Mouse (Mus musculus) neural tube, embryonic 15.5 days (tissue): Measurements from ENCODE around the gene Cenpb. TPM values are rescaled to one million over a fixed set of nuclear protein-coding genes. Genes with fewer than 3 reads are reported as not detected.
A peak's percentile ranks its signal among the peaks of the same experiment; 100 is the strongest.

Experiments used
- ATAC-seq: fragments of 200-750 bp; cut with Nextera tagmentation; 2 replicates; pipeline ENCODE4 v1.8.0; 2017; ENCODE audit warnings: mild to moderate bottlenecking, moderate TSS enrichment, moderate library complexity; ENCODE audit not compliant: low FRiP score
- H3K27ac ChIP-seq: fragments of 300-500 bp; sonication (generic); replicated peaks from 2 replicates; pipeline ENCODE4 v1.5.1; 2015; ENCODE audit warnings: mild to moderate bottlenecking, inconsistent platforms
- H3K27me3 ChIP-seq: fragments of 300-500 bp; sonication (generic); replicated peaks from 2 replicates; pipeline ENCODE4 v1.6.1; 2015; ENCODE audit warnings: inconsistent platforms
- H3K36me3 ChIP-seq: fragments of 300-500 bp; sonication (generic); 2 replicates; pipeline ENCODE4 v1.6.1; 2015; ENCODE audit warnings: inconsistent platforms
- H3K4me1 ChIP-seq: fragments of 300-500 bp; sonication (generic); 2 replicates; pipeline ENCODE4 v1.6.1; 2015; ENCODE audit warnings: inconsistent platforms
- H3K4me2 ChIP-seq: fragments of 300-500 bp; sonication (generic); 2 replicates; pipeline ENCODE4 v1.6.1; 2015; ENCODE audit warnings: inconsistent platforms, mild to moderate bottlenecking, moderate library complexity
- H3K4me3 ChIP-seq: fragments of 300-500 bp; sonication (generic); replicated peaks from 2 replicates; pipeline ENCODE4 v1.5.1; 2015; ENCODE audit warnings: mild to moderate bottlenecking, inconsistent platforms
- H3K9ac ChIP-seq: fragments of 300-500 bp; sonication (generic); replicated peaks from 2 replicates; pipeline ENCODE4 v1.6.1; 2015; ENCODE audit warnings: mild to moderate bottlenecking, inconsistent platforms
- H3K9me3 ChIP-seq: fragments of 300-500 bp; sonication (generic); replicated peaks from 2 replicates; pipeline ENCODE4 v1.6.1; 2016; ENCODE audit warnings: inconsistent platforms
- WGBS: fragments of 180-500 bp; shearing (Covaris S2); methylation state at CpG from one replicate; pipeline ENCODE4 v1.1.7; 2015; ENCODE audit warnings: mixed read lengths; 5-methylcytosine and 5-hydroxymethylcytosine counted together
- polyA plus RNA-seq: library from polyadenylated mRNA; unstranded; fragments of >200 nt; fragmentation: Nextera tagmentation; extraction: Ambion mirVana; gene quantifications from 2 replicates; pipeline ENCODE4 v1.2.1, GENCODE M21; 2015

The Cenpb gene
- polyA plus RNA-seq, 1 experiment from 2014 or later = 12.6 TPM

- H3K27me3 ChIP-seq = no peaks in the 10 kb centered on the region
- peak overlapping the region; percentile 64 for H3K4me3 ChIP-seq
- 2% methylated on average over 50 of the region's 50 CpGs for WGBS
- peak overlapping the region; percentile 97 for H3K27ac ChIP-seq
- peak; percentile 98 for ATAC-seq
- peaks cover 12% of the 10 kb centered on the region; the same call in 1 of the 2 replicates for H3K36me3 ChIP-seq
- peaks cover 19% of the 10 kb centered on the region for H3K4me1 ChIP-seq
- H3K4me2 ChIP-seq = peak overlapping the region; percentile 64
- peak overlapping the region; percentile 62 for H3K9ac ChIP-seq
- H3K9me3 ChIP-seq = no peaks in the 10 kb centered on the region
These were observed 30.3 kb upstream of the Cenpb start for GRCm38 (mm10) chr2:131209969-131210792.

GRCm38 (mm10) chr2:131209125-131209795, 29.4 kb upstream of the Cenpb start:
- peak overlapping the region; percentile 64 for H3K4me3 ChIP-seq
- H3K9ac ChIP-seq = peak overlapping the region; percentile 62; the same call in 1 of the 2 replicates
- peaks cover 12% of the 10 kb centered on the region; the same call in 1 of the 2 replicates for H3K36me3 ChIP-seq
- peaks cover 19% of the 10 kb centered on the region for H3K4me1 ChIP-seq
- no peaks in the 10 kb centered on the region for H3K27me3 ChIP-seq
- H3K27ac ChIP-seq = peak overlapping the region; percentile 97
- WGBS = 75% methylated on average over 4 of the region's 4 CpGs
- H3K9me3 ChIP-seq = no peaks in the 10 kb centered on the region
- peak overlapping the region; percentile 64 for H3K4me2 ChIP-seq
- ATAC-seq = peak; percentile 5; the same call in 1 of the 2 replicates

GRCm38 (mm10) chr2:131208356-131208755, 28.5 kb upstream of the Cenpb start:
- Histone ChIP-seq H3K9ac (no peak overlapping the region), H3K27ac (no peak overlapping the region), H3K4me3 (no peak overlapping the region), H3K9me3 (no peaks in the 10 kb centered on the region), H3K27me3 (no peaks in the 10 kb centered on the region), H3K36me3 (peaks cover 10% of the 10 kb centered on the region; the same call in 1 of the 2 replicates), H3K4me2 (no peak overlapping the region), H3K4me1 (peaks cover 19% of the 10 kb centered on the region)
- 94% methylated on average over 2 of the region's 2 CpGs for WGBS
- ATAC-seq = no peak

- Histone ChIP-seq H3K27ac (no peak within 1 kb of the TSS), H3K4me2 (no peak within 1 kb of the TSS), H3K4me3 (no peak within 1 kb of the TSS), H3K4me1 (peaks cover 16% of the 10 kb centered on the region), H3K36me3 (no peaks in the 10 kb centered on the region), H3K27me3 (no peaks in the 10 kb centered on the region), H3K9me3 (no peaks in the 10 kb centered on the region), H3K9ac (no peak within 1 kb of the TSS)
- ATAC-seq = no peak
- WGBS = 82% methylated on average over 4 of the region's 4 CpGs
These were observed 26.9 kb upstream of the Cenpb start, which contains the start of gene Ap5s1 for GRCm38 (mm10) chr2:131206778-131207177. Gene Ap5s1 (plus strand): TSS chr2:131207078.

- H3K4me3 ChIP-seq = no peak overlapping the region
- peaks cover 8% of the 10 kb centered on the region for H3K4me1 ChIP-seq
- 93% methylated on average over 8 of the region's 8 CpGs for WGBS
- no peak for ATAC-seq
- no peak overlapping the region for H3K4me2 ChIP-seq
- no peaks in the 10 kb centered on the region for H3K27me3 ChIP-seq
- no peaks in the 10 kb centered on the region for H3K36me3 ChIP-seq
- no peak overlapping the region for H3K9ac ChIP-seq
- H3K9me3 ChIP-seq = no peaks in the 10 kb centered on the region
- no peak overlapping the region for H3K27ac ChIP-seq
These were observed 25.8 kb upstream of the Cenpb start for GRCm38 (mm10) chr2:131205521-131206182.

- no peak for ATAC-seq
- peaks cover 3% of the 10 kb centered on the region; the same call in 1 of the 2 replicates for H3K36me3 ChIP-seq
- no peak overlapping the region for H3K9ac ChIP-seq
- no peaks in the 10 kb centered on the region for H3K27me3 ChIP-seq
- peaks cover 5% of the 10 kb centered on the region for H3K4me1 ChIP-seq
- 53% methylated on average over 7 of the region's 7 CpGs for WGBS
- H3K27ac ChIP-seq = 0 out of 2 replicates have a peak overlapping the region, but pooled peaks have one; percentile 28
- H3K4me2 ChIP-seq = no peak overlapping the region
- no peaks in the 10 kb centered on the region for H3K9me3 ChIP-seq
- H3K4me3 ChIP-seq = no peak overlapping the region
These were observed 24.6 kb upstream of the Cenpb start for GRCm38 (mm10) chr2:131204410-131204981.

- Histone ChIP-seq H3K9me3 (no peaks in the 10 kb centered on the region), H3K27ac (no peak overlapping the region), H3K4me1 (no peaks in the 10 kb centered on the region), H3K4me2 (no peak overlapping the region), H3K4me3 (no peak overlapping the region), H3K9ac (no peak overlapping the region), H3K36me3 (peaks cover 3% of the 10 kb centered on the region; the same call in 1 of the 2 replicates), H3K27me3 (no peaks in the 10 kb centered on the region)
- no peak for ATAC-seq
- WGBS = 88% methylated on average over 6 of the region's 6 CpGs
These were observed 24.0 kb upstream of the Cenpb start for GRCm38 (mm10) chr2:131203816-131204409.

- Histone ChIP-seq H3K27me3 (no peaks in the 10 kb centered on the region), H3K4me3 (no peak overlapping the region), H3K4me2 (no peak overlapping the region), H3K9me3 (no peaks in the 10 kb centered on the region), H3K9ac (no peak overlapping the region), H3K4me1 (no peaks in the 10 kb centered on the region), H3K27ac (no peak overlapping the region), H3K36me3 (peaks cover 5% of the 10 kb centered on the region; the same call in 1 of the 2 replicates)
- ATAC-seq = no peak
- 94% methylated on average over 3 of the region's 3 CpGs for WGBS
These were observed 21.4 kb upstream of the Cenpb start for GRCm38 (mm10) chr2:131201262-131201661.

GRCm38 (mm10) chr2:131200710-131201109, 20.8 kb upstream of the Cenpb start:
- H3K9ac ChIP-seq = no peak overlapping the region
- 88% methylated on average over 2 of the region's 2 CpGs for WGBS
- no peaks in the 10 kb centered on the region for H3K27me3 ChIP-seq
- no peak for ATAC-seq
- no peaks in the 10 kb centered on the region for H3K9me3 ChIP-seq
- H3K27ac ChIP-seq = no peak overlapping the region
- no peak overlapping the region for H3K4me2 ChIP-seq
- no peaks in the 10 kb centered on the region for H3K4me1 ChIP-seq
- H3K36me3 ChIP-seq = peaks cover 5% of the 10 kb centered on the region; the same call in 1 of the 2 replicates
- H3K4me3 ChIP-seq = no peak overlapping the region

- Histone ChIP-seq H3K4me1 (no peaks in the 10 kb centered on the region), H3K36me3 (peaks cover 31% of the 10 kb centered on the region), H3K4me3 (no peak overlapping the region), H3K27ac (no peak overlapping the region), H3K4me2 (no peak overlapping the region), H3K9me3 (no peaks in the 10 kb centered on the region), H3K9ac (no peak overlapping the region), H3K27me3 (no peaks in the 10 kb centered on the region)
- ATAC-seq = no peak
- WGBS = 94% methylated on average over 16 of the region's 16 CpGs
These were observed 16.9 kb upstream of the Cenpb start for GRCm38 (mm10) chr2:131196606-131197316.
